Comparison of ENCODE assay signal across 9 mouse cellular contexts in genomic region chr1:92092286-92092685, GRCm38 (mm10).
"Had no signal": no experiment of that assay in that cellular context is flagged by ENCODE, and none has a peak within 500 bp of the region (broad histone marks: within the 10 kb centered on the region; RNA-seq: fewer than 3 reads in every experiment).

No protein-coding gene starts in this region.

- DNase-seq: kidney, postnatal 36 days; layer of hippocampus, postnatal 36 days; liver, embryonic 13.5 days; lung, adult 2 months; lung, postnatal 14 days; retina, postnatal 1 day; right cerebral cortex, postnatal 25 days; spleen, adult 18-20 months; thymus, postnatal 25 days had no signal
